Mouse (Mus musculus): Measurements from ENCODE around the gene Crnkl1.

- TF ChIP-seq CTCF (IDR thresholded peaks at IDR 0.05) (no peak), EP300 (IDR thresholded peaks at IDR 0.05) (no peak)
These were observed 47.7 kb upstream of the Crnkl1 start for GRCm38 (mm10) chr2:145982317-145983045.
